Mouse (Mus musculus) forebrain, embryonic 11.5 days (tissue): ENCODE data around the gene Sh3bgrl3. TPM values are rescaled to one million over a fixed set of nuclear protein-coding genes. Genes with fewer than 3 reads are reported as not detected.
A peak's percentile ranks its signal among the peaks of the same experiment; 100 is the strongest.

Experiments used
- ATAC-seq: fragments of 200-750 bp; cut with Nextera tagmentation; replicated peaks from 2 replicates; pipeline ENCODE4 v1.8.0; 2017; ENCODE audit warnings: moderate TSS enrichment; ENCODE audit not compliant: low FRiP score
- DNase-seq: peaks from one replicate; pipeline ENCODE4 v3.0.0-alpha.2; 2017; ENCODE audit warnings: low spot score
- H3K27ac ChIP-seq: fragments of 300-500 bp; sonication (generic); 2 replicates; pipeline ENCODE4 v1.5.1; 2014; ENCODE audit warnings: low read depth, low read length
- H3K27me3 ChIP-seq: fragments of 300-500 bp; sonication (generic); 2 replicates; pipeline ENCODE4 v1.6.1; 2014; ENCODE audit warnings: mild to moderate bottlenecking, low read length, mixed read lengths; ENCODE audit not compliant: control insufficient read depth, insufficient read depth
- H3K36me3 ChIP-seq: fragments of 300-500 bp; sonication (generic); 2 replicates; pipeline ENCODE4 v1.6.1; 2014; ENCODE audit warnings: mild to moderate bottlenecking, low read length, moderate library complexity, mixed read lengths; ENCODE audit not compliant: control insufficient read depth, insufficient read depth
- H3K4me1 ChIP-seq: fragments of 300-500 bp; sonication (generic); replicated peaks from 2 replicates; pipeline ENCODE4 v1.6.1; 2014; ENCODE audit warnings: low read length, mixed read lengths; ENCODE audit not compliant: control insufficient read depth, insufficient read depth
- H3K4me2 ChIP-seq: fragments of 300-500 bp; sonication (generic); 2 replicates; pipeline ENCODE4 v1.6.1; 2014; ENCODE audit warnings: low read depth, mild to moderate bottlenecking, low read length, moderate library complexity, mixed read lengths; ENCODE audit not compliant: severe bottlenecking
- H3K4me3 ChIP-seq: fragments of 300-500 bp; sonication (generic); 2 replicates; pipeline ENCODE4 v1.5.1; 2014; ENCODE audit warnings: low read depth, low read length
- H3K9ac ChIP-seq: fragments of 300-500 bp; sonication (generic); 2 replicates; pipeline ENCODE4 v1.6.1; 2014; ENCODE audit warnings: low read length
- H3K9me3 ChIP-seq: fragments of 300-500 bp; sonication (generic); 2 replicates; pipeline ENCODE4 v1.6.1; 2016; ENCODE audit warnings: low read length, mixed read lengths; ENCODE audit not compliant: control insufficient read depth
- WGBS: fragments of 180-500 bp; shearing (Covaris S2); extraction: QIAGEN DNeasy Blood & Tissue Kit; methylation state at CpG from one replicate; pipeline ENCODE4 v1.1.7; 2014; 5-methylcytosine and 5-hydroxymethylcytosine counted together
- polyA plus RNA-seq: library from polyadenylated mRNA; unstranded; fragments of >200 nt; fragmentation: Nextera tagmentation; extraction: Ambion mirVana; gene quantifications from 2 replicates; pipeline ENCODE4 v1.2.1, GENCODE M21; 2014

Gene Sh3bgrl3
- polyA plus RNA-seq, 1 experiment from 2014 or later, result 264 TPM

DNA sequence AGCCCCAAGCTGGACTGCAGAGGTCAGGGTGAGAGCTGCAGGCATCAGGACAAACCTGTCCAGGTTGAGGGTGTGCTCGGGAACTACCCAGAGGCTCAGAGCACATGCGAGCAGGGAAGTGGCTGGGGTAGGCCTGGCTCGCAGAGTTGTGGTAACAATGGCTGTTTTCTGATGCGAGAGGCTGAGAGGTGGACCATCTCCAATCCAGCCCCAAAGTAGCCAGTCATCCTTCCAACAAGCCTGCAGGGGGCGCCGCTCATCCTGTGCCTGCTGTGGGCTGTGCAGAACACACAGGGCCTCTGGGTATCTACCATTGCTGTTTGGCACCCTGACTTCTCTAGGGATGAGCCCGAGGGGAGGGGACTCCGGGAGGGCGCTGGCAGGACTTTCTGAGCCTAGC is 8.9 kb downstream of the Sh3bgrl3 start:
- no peaks in the 10 kb centered on the region for H3K36me3 ChIP-seq
- H3K9ac ChIP-seq, result no peak overlapping the region
- no peaks in the 10 kb centered on the region for H3K9me3 ChIP-seq
- H3K4me3 ChIP-seq, result no peak overlapping the region
- H3K27me3 ChIP-seq, result no peaks in the 10 kb centered on the region
- H3K27ac ChIP-seq, result no peak overlapping the region
- DNase-seq (peak; percentile 74), ATAC-seq (no peak)
- H3K4me1 ChIP-seq, result no peaks in the 10 kb centered on the region
- 57% methylated on average over 9 of the region's 9 CpGs for WGBS
- no peak overlapping the region for H3K4me2 ChIP-seq

DNA sequence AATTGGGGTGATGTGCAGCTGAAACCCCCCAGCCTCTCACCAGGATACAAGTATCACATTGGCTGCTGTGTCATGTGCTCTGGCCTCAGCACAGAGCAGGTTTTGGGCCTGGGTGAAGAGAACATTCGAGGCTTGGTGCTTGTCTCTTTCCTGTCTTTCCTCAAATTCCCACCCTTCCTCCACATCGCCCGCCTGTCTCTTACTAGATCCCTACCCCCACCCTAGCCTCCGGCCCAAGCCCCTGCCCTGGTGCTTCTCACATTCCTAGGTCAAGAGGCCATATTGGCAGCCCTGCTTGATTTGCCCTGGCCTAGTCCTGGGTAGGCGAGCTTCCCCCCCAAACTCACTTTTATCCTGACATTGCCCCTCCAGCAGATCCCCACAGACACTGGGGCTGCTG is 9.5 kb downstream of the Sh3bgrl3 start:
- H3K4me2 ChIP-seq, result no peak overlapping the region
- no peak overlapping the region for H3K27ac ChIP-seq
- no peak overlapping the region for H3K4me3 ChIP-seq
- H3K9ac ChIP-seq, result no peak overlapping the region
- ATAC-seq (no peak), DNase-seq (no peak)
- 62% methylated on average over 5 of the region's 5 CpGs for WGBS
- no peaks in the 10 kb centered on the region for H3K27me3 ChIP-seq
- H3K9me3 ChIP-seq, result no peaks in the 10 kb centered on the region
- H3K4me1 ChIP-seq, result no peaks in the 10 kb centered on the region
- no peaks in the 10 kb centered on the region for H3K36me3 ChIP-seq

DNA sequence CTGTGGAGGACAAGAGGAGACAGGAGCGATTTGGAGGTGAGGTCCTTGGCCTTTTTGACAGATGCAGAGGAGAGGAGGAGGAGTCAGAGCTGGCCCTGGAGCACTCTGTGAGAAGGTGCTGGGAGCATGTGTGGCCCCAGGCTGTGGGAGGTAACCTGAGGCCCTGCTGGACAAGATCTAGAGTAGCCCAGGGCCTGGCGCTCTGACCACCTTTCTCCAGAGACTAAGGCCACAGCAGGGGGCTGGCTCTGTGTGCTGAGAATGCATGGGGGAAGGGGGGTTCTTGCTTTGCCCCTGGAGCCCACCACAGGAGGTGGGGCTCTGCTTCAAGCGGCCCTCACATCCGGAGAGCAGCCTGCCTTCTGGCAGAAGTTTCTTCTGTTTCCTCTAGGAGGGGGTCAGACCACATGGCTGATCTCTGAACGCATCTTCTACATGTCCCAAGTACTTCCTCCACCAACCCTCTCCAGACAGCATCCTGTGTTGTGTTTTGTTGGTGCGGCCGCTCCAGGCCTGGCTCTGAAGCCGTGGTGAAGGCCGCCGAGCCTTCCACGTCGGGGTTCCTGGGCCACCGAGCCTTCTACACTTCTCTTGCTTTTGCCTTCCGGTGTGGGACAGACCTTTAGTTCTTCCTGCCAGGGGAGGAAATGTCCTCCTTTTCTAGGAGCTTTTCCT is 10.3 kb downstream of the Sh3bgrl3 start:
- H3K4me1 ChIP-seq, result peaks cover 2% of the 10 kb centered on the region; the same call in 1 of the 2 replicates
- no peak overlapping the region for H3K9ac ChIP-seq
- WGBS, result 71% methylated on average over 14 of the region's 14 CpGs

DNA sequence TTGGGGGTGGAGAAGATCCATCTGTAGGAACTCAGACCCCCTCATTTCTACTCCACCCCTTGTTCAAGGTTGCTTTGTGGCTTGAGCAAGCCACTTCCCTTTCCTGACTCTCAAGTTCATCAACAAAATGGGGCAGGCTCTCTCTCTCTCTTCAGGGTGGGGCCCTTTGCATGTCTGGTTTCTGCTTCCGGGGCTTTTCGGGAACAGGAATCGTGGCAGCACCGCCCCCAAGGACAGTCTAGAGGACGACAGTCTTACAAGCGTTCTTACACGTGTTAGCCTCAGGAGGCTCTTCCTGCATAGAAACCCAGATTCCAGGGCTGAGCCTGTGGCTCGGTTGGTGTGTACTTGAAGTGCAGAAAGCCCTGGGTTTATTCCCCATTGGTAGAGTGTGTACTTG is 11.6 kb downstream of the Sh3bgrl3 start:
- Histone ChIP-seq H3K4me2 (no peak overlapping the region), H3K4me1 (peaks cover 4% of the 10 kb centered on the region; the same call in 1 of the 2 replicates), H3K9ac (no peak overlapping the region), H3K27ac (no peak overlapping the region), H3K4me3 (no peak overlapping the region), H3K27me3 (no peaks in the 10 kb centered on the region), H3K9me3 (no peaks in the 10 kb centered on the region), H3K36me3 (no peaks in the 10 kb centered on the region)
- no peak for DNase-seq
- WGBS, result 85% methylated on average over 8 of the region's 8 CpGs
- no peak for ATAC-seq

More for the DNA sequence above, 10.3 kb downstream of the Sh3bgrl3 start:
- Histone ChIP-seq H3K9me3 (no peaks in the 10 kb centered on the region), H3K27me3 (no peaks in the 10 kb centered on the region), H3K4me2 (no peak overlapping the region), H3K27ac (no peak overlapping the region), H3K36me3 (no peaks in the 10 kb centered on the region), H3K4me3 (no peak overlapping the region)
- no peak for ATAC-seq
- DNase-seq, result no peak

DNA sequence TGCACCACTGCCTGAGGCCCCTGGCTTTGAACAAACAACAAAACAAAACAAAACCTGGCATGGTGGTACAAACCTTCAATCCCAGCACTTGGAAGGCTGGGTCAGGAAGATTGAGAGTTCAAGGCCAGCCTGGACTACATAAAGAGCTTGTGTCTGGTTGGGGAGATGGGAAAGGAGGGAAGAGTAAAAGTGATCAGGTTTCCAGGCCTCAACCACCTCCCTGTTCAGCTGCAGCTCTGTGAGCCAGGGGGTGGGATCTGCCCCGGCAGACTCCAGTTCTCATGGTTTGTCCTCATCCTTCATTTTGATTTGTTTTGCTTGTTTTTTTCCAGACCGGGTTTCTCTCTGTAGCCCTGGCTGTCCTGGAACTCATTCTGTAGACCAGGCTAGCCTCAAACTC is 12.1 kb downstream of the Sh3bgrl3 start:
- Histone ChIP-seq H3K27ac (no peak overlapping the region), H3K9me3 (no peaks in the 10 kb centered on the region), H3K4me2 (no peak overlapping the region), H3K27me3 (no peaks in the 10 kb centered on the region), H3K4me1 (peaks cover 4% of the 10 kb centered on the region; the same call in 1 of the 2 replicates), H3K36me3 (no peaks in the 10 kb centered on the region), H3K4me3 (no peak overlapping the region), H3K9ac (no peak overlapping the region)
- DNase-seq (no peak), ATAC-seq (no peak)
- WGBS, result 95% methylated on average over 2 of the region's 2 CpGs

DNA sequence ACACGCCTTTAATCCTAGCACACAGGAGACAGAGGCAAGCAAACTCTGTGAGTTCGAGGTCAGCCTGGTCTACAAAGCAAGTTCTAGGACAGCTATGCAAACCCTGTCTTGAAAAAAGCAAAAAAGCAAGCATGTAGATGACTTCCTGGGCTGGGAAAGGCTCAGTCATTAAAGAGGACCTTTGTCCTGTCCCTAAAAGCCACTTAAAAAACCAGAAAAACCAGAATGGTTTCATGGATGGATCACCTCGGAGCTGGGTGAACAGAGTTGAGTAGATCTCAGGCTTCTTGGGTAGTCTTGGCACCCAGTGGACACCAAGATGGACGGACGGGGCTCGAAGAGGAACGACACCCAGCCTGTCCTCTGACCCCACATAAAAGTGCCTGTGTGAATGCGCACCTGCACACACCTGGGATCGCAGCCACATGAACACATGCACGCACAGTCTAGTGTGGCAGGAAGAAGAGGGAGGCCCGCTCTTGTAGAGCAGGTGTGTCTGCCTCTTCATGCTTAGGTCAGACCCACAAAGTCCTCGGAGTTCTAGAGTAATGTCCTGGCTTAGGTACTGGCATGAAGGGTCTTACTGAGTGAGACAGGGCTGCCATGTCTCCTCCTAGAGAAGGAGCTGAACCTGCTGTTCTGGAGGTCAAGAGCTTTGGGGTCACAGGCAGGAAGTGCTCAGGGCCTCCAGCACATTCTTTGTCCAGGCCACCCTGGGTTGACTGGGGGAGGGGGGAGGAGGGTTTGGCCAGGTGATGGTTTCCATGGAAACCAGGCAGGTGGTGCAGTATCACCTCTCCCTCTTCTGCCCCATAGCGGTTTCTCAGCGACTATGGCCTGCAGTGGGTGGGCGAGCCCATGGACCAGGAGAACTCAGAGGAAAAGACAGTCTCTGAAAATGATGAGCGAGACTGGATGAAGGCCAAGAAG is 13.1 kb downstream of the Sh3bgrl3 start:
- Histone ChIP-seq H3K36me3 (no peaks in the 10 kb centered on the region), H3K4me1 (peaks cover 4% of the 10 kb centered on the region; the same call in 1 of the 2 replicates), H3K27ac (no peak overlapping the region), H3K9ac (no peak overlapping the region), H3K4me3 (no peak overlapping the region), H3K9me3 (no peaks in the 10 kb centered on the region), H3K4me2 (no peak overlapping the region), H3K27me3 (no peaks in the 10 kb centered on the region)
- ATAC-seq (no peak), DNase-seq (no peak)
- WGBS, result 89% methylated on average over 16 of the region's 16 CpGs

DNA sequence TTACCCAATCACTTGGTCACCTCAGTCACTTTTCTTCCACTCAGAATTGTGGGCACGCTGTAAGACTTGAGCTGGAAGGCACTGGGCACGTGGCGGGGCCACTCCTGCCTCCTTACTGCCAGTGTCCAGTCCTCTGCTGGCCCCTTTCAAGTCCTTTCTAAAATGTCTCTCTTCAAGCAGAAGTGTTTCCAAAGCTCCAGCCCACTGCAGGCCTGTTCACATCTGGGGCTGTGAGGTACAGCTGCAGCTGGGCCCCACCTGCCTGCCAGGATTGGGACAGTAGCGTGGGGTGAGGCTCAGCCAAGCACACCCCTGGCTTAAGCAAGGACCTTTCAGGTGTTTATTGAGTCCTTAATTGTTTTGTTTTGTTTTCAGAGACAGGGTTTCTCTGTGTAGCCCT is 14.6 kb downstream of the Sh3bgrl3 start:
- WGBS, result 87% methylated on average over 4 of the region's 4 CpGs
- no peak overlapping the region for H3K9ac ChIP-seq
- no peak overlapping the region for H3K4me3 ChIP-seq
- H3K4me2 ChIP-seq, result no peak overlapping the region
- no peak for DNase-seq
- peaks cover 4% of the 10 kb centered on the region; the same call in 1 of the 2 replicates for H3K4me1 ChIP-seq
- no peaks in the 10 kb centered on the region for H3K27me3 ChIP-seq
- no peaks in the 10 kb centered on the region for H3K36me3 ChIP-seq
- no peak for ATAC-seq
- no peaks in the 10 kb centered on the region for H3K9me3 ChIP-seq
- H3K27ac ChIP-seq, result no peak overlapping the region

DNA sequence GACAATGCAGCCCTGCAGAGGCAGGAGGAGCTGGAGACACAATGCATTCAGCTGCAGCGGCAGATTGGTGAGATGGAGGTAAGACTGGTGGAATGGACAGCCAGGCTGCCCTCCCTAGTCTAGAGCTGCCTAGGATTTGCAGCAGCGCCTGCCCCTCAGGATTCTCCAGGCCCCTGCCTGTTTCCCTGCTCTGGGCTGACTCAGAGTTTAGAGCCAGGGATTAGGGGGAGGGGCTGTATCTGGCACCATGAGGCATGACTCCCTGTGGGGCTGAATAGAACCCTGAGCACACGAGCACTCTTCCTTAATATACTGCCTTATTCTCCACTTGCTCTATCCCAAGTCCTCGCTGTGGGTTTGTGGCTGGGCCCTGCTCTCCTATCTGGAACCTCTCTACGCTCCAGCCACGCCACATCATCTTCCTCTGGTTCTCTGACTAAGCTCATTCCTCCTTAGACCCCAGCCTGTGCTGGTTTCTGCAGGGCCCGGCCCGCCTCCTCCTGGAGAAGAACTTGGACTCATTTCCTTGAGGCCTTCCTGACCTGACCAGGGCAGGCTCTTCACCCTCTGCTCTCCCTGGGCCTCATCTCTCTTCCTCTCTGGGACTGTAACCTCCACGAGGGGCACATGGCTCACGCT is 15.1 kb downstream of the Sh3bgrl3 start:
- H3K9ac ChIP-seq, result 0 out of 2 replicates have a peak overlapping the region, but pooled peaks have one; percentile 7

More for the DNA sequence above, 15.1 kb downstream of the Sh3bgrl3 start:
- no peaks in the 10 kb centered on the region for H3K9me3 ChIP-seq
- H3K27ac ChIP-seq, result no peak overlapping the region
- no peak for ATAC-seq
- no peak overlapping the region for H3K4me3 ChIP-seq
- peaks cover 4% of the 10 kb centered on the region; the same call in 1 of the 2 replicates for H3K4me1 ChIP-seq
- 45% methylated on average over 10 of the region's 10 CpGs for WGBS
- H3K27me3 ChIP-seq, result no peaks in the 10 kb centered on the region
- no peak for DNase-seq
- no peak overlapping the region for H3K4me2 ChIP-seq
- H3K36me3 ChIP-seq, result no peaks in the 10 kb centered on the region
